Mouse (Mus musculus) limb, embryonic 14.5 days (tissue): Measurements from ENCODE around the gene Rnf182. TPM values are rescaled to one million over a fixed set of nuclear protein-coding genes. Genes with fewer than 3 reads are reported as not detected.

Source experiments
- ATAC-seq: fragments of 200-750 bp; cut with Nextera tagmentation; 2 replicates; pipeline ENCODE4 v1.8.0; 2017; ENCODE audit warnings: low read depth, moderate number of reproducible peaks, moderate TSS enrichment; ENCODE audit not compliant: low FRiP score
- DNase-seq: peaks from one replicate; pipeline ENCODE4 v3.0.0-alpha.2; 2015; ENCODE audit warnings: low spot score
- H3K27ac ChIP-seq: fragments of 300-500 bp; sonication (generic); replicated peaks from 2 replicates; pipeline ENCODE4 v1.5.1; 2014; ENCODE audit warnings: low read depth, mild to moderate bottlenecking, low read length, moderate library complexity, mixed read lengths
- H3K27me3 ChIP-seq: fragments of 300-500 bp; sonication (generic); 2 replicates; pipeline ENCODE4 v1.6.1; 2014; ENCODE audit warnings: low read length, mixed read lengths; ENCODE audit not compliant: control insufficient read depth, insufficient read depth
- H3K36me3 ChIP-seq: fragments of 300-500 bp; sonication (generic); 2 replicates; pipeline ENCODE4 v1.6.1; 2014; ENCODE audit warnings: mild to moderate bottlenecking, low read length, moderate library complexity, mixed read lengths; ENCODE audit not compliant: control insufficient read depth, insufficient read depth
- H3K4me1 ChIP-seq: fragments of 300-500 bp; sonication (generic); 2 replicates; pipeline ENCODE4 v1.6.1; 2014; ENCODE audit warnings: antibody characterized with exemption, low read length, mixed read lengths; ENCODE audit not compliant: control insufficient read depth, insufficient read depth
- H3K4me2 ChIP-seq: fragments of 300-500 bp; sonication (generic); replicated peaks from 2 replicates; pipeline ENCODE4 v1.6.1; 2014; ENCODE audit warnings: low read depth, mild to moderate bottlenecking, low read length, moderate library complexity; ENCODE audit not compliant: severe bottlenecking
- H3K4me3 ChIP-seq: fragments of 300-500 bp; sonication (generic); replicated peaks from 2 replicates; pipeline ENCODE4 v1.5.1; 2014; ENCODE audit warnings: low read length
- H3K9ac ChIP-seq: fragments of 300-500 bp; sonication (generic); 2 replicates; pipeline ENCODE4 v1.6.1; 2014; ENCODE audit warnings: mild to moderate bottlenecking, low read depth, low read length, moderate library complexity; ENCODE audit not compliant: severe bottlenecking
- H3K9me3 ChIP-seq: fragments of 300-500 bp; sonication (generic); 2 replicates; pipeline ENCODE4 v1.6.1; 2016; ENCODE audit warnings: low read length; ENCODE audit not compliant: control insufficient read depth
- POLR2A ChIP-seq: fragments of 200-500 bp; IDR thresholded peaks from 2 replicates; pipeline ENCODE4 v1.8.0; 2012; ENCODE audit warnings: inconsistent platforms, mild to moderate bottlenecking, moderate library complexity, borderline replicate concordance; ENCODE audit not compliant: insufficient read depth, insufficient read length; ENCODE audit errors: extremely low read depth
- WGBS: fragments of 180-500 bp; shearing (Covaris S2); extraction: QIAGEN DNeasy Blood & Tissue Kit; methylation state at CpG from one replicate; pipeline ENCODE4 v1.1.7; 2014; 5-methylcytosine and 5-hydroxymethylcytosine counted together
- polyA plus RNA-seq, 2 experiments: library from polyadenylated mRNA; depleted of rRNA in 1 of 2; stranded (reverse) in 1 of 2; unstranded in 1 of 2; fragments of >200 nt; fragmentation: Nextera tagmentation in 1 of 2; extraction: Ambion mirVana in 1 of 2; gene quantifications; 2 replicates each; pipeline versions ENCODE4 v1.2.1 to v1.2.3; 2012 to 2014

Rnf182 gene
- polyA plus RNA-seq, 2 experiments: 4.7 to 8.6 TPM

DNA sequence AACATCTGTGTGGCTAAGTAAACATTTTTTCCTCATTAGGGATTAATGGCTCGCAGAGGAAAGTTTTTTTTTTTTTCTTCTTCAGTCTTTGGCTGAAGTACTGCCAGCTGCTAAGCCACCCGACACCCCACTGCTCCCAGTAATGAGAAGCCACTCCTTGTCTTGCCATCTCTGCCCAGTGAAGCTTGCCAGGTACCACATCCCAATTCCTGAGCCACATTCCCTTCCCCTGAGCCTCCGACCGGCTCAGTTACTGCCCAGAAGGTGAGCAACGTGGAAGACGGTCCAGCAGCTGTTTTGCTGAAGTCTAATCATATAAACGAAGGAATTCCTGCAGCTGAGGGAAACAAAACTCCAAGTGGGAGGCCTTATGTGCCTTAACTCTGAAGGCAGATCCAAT is 88.0 kb downstream of the Rnf182 start:
- WGBS: 10% methylated on average over 7 of the region's 7 CpGs
- Histone ChIP-seq H3K4me1 (peaks cover 16% of the 10 kb centered on the region), H3K27me3 (no peaks in the 10 kb centered on the region), H3K36me3 (no peaks in the 10 kb centered on the region), H3K4me3 (no peak overlapping the region), H3K4me2 (no peak overlapping the region), H3K27ac (no peak overlapping the region), H3K9ac (no peak overlapping the region), H3K9me3 (no peaks in the 10 kb centered on the region)
- no peak for DNase-seq
- no peak for TF ChIP-seq POLR2A
- ATAC-seq: no peak

DNA sequence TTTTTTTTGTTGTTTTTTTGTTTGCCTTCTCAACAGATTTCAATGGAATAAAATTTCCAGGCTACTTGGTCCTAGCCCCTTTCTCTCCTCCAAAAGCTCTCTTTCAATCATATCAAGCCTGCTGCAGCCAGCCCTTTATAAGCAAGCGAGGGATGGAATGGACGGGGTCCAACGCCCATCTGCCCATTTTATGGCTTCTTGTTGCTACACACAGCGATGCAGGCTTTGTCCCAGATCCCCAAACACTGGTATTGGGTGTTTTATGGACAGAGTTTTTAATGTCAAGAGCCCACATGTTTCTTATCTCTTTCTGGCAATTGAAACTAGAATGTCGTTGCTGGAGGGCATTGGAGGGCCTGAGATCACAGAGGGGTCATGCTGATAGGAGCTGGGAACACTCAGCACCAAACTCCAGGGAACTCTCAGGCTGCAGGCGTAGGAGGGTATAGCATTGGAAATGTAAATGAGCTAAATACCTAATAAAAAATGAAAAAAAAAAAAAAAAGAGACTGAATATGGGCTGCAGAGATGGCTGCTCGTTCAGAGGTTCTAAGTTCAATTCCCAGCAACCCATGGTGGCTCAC is 89.1 kb downstream of the Rnf182 start:
- H3K27me3 ChIP-seq: no peaks in the 10 kb centered on the region
- ATAC-seq (0 out of 2 replicates have a peak, but pooled peaks have one; percentile 19), DNase-seq (peak; percentile 49)
- WGBS: 35% methylated on average over 7 of the region's 7 CpGs
- no peak overlapping the region for H3K27ac ChIP-seq
- H3K9ac ChIP-seq: no peak overlapping the region
- no peaks in the 10 kb centered on the region for H3K9me3 ChIP-seq
- H3K4me1 ChIP-seq: peaks cover 16% of the 10 kb centered on the region
- no peak overlapping the region for H3K4me2 ChIP-seq
- no peak overlapping the region for H3K4me3 ChIP-seq
- no peak for TF ChIP-seq POLR2A
- H3K36me3 ChIP-seq: no peaks in the 10 kb centered on the region

DNA sequence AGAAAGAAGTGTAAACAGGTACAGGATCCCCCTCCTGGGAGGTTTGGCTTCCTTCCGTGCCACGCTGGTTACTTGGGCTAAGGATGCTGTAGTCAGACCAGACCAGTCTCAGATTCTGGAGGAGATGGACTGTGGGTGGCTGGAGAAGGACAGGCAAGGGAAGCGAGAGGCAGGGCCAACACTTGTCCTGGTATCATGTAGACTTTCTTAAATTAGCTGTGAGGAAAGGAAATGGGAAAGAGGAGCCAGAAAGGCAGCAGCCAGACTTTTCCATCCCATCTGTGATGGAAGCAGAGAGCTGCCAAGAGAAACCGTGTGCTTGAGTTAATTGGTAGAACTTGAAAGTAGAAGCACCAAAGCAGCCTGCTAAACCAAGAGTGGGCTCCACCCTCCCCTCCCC is 90.9 kb downstream of the Rnf182 start:
- no peak for TF ChIP-seq POLR2A
- peak; percentile 17 for DNase-seq
- H3K4me3 ChIP-seq: no peak overlapping the region
- no peak overlapping the region for H3K9ac ChIP-seq
- no peaks in the 10 kb centered on the region for H3K9me3 ChIP-seq
- H3K27ac ChIP-seq: no peak overlapping the region
- peaks cover 16% of the 10 kb centered on the region for H3K4me1 ChIP-seq
- 64% methylated on average over 4 of the region's 4 CpGs for WGBS
- no peaks in the 10 kb centered on the region for H3K36me3 ChIP-seq
- H3K4me2 ChIP-seq: no peak overlapping the region
- no peaks in the 10 kb centered on the region for H3K27me3 ChIP-seq
- ATAC-seq: no peak

DNA sequence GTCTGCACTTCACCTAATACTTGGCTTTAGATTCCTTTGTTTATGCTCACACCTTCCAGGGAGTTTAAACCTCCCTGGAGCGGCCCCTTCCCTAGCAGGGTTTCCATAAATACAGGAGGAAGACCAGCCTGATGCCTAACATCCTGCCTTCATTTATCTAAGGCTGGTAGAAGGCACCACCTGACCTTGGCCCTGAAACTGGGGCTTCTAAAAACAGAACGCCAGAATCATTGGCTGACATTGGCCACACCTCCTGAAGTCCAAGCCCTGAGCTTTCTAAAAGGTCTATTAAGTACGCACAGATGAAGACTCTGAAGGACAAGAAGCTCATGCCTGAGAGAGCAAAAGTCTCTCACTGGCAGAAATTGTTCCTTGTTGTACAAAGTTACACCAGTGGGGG is 94.0 kb downstream of the Rnf182 start:
- Histone ChIP-seq H3K4me2 (no peak overlapping the region), H3K4me3 (no peak overlapping the region), H3K27ac (no peak overlapping the region), H3K36me3 (no peaks in the 10 kb centered on the region), H3K9ac (no peak overlapping the region), H3K4me1 (peaks cover 2% of the 10 kb centered on the region; the same call in 1 of the 2 replicates), H3K9me3 (no peaks in the 10 kb centered on the region), H3K27me3 (no peaks in the 10 kb centered on the region)
- no peak for TF ChIP-seq POLR2A
- DNase-seq (no peak), ATAC-seq (no peak)
- WGBS: 76% methylated on average over 3 of the region's 3 CpGs

DNA sequence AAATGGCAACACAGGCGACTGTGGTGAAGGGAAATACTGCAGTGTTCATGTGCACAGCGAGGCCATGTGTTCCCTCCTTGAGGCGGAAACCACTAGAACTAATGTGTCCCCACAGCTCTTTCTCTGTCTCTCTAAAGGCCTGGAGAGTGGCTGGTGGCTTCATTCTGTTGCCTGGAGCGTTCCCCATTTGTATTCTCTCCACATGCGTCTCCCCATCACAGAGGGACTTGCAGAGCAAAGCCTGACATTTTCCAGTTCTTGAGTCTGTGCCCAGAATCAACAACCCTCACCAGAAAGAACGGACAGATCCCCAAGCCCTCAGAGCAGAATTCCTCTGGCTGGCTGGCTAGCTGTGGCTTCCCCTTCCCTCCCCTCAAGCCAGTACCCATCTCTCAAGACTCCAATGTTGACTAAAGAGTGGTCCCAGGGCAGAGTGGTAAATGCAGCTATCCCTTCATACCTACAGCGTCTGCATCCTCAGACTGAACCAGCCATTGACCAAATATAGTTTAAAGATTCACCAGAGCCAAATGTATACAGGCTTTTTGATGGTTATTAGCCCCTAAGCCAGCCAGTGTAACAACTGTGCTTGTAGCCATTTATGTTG is 96.3 kb downstream of the Rnf182 start:
- H3K9ac ChIP-seq: no peak overlapping the region
- ATAC-seq (no peak), DNase-seq (no peak)
- no peaks in the 10 kb centered on the region for H3K27me3 ChIP-seq
- H3K36me3 ChIP-seq: no peaks in the 10 kb centered on the region
- no peak overlapping the region for H3K4me2 ChIP-seq
- H3K27ac ChIP-seq: no peak overlapping the region
- H3K4me3 ChIP-seq: no peak overlapping the region
- no peak for TF ChIP-seq POLR2A
- WGBS: 79% methylated on average over 7 of the region's 7 CpGs
- H3K9me3 ChIP-seq: no peaks in the 10 kb centered on the region
- H3K4me1 ChIP-seq: no peaks in the 10 kb centered on the region; the same call in 1 of the 2 replicates
